Mouse (Mus musculus): ENCODE measurements around the gene Slc26a11. TPM values are rescaled to one million over a fixed set of nuclear protein-coding genes. Genes with fewer than 3 reads are reported as not detected.
"Not testable (repeated sequence)": the region's sequence is repeated elsewhere in the genome, so short reads cannot be mapped to it uniquely, and the experiment has no call there.

Slc26a11 gene
- polyA plus RNA-seq, 1 experiment: 9.2 TPM

- TF ChIP-seq CTCF (IDR thresholded peaks at IDR 0.05; ENCODE audit: low read depth, low read length) (no peak), EP300 (IDR thresholded peaks at IDR 0.05; ENCODE audit: insufficient read depth, low read depth, low read length) (no peak), POLR2A (IDR thresholded peaks at IDR 0.05; ENCODE audit: insufficient read depth, low read length) (no peak)
- Histone ChIP-seq H3K4me1 (ENCODE audit: control insufficient read depth, insufficient read depth, low read length) (no peaks in the 10 kb centered on the region), H3K4me3 (ENCODE audit: low read depth, low read length) (no peak overlapping the region), H3K27me3 (ENCODE audit: control insufficient read depth, insufficient read depth, low read length, poor library complexity, severe bottlenecking) (no peaks in the 10 kb centered on the region; the same call in 1 of the 2 replicates), H3K36me3 (ENCODE audit: control insufficient read depth, insufficient read depth, low read length, poor library complexity, severe bottlenecking) (no peaks in the 10 kb centered on the region), H3K9me3 (replicated peaks; ENCODE audit: control insufficient read depth, insufficient read depth, low read length, poor library complexity, severe bottlenecking) (no peaks in the 10 kb centered on the region), H3K27ac (ENCODE audit: insufficient read depth, low read length) (no peak overlapping the region), H3K9ac (ENCODE audit: low read depth, poor library complexity, severe bottlenecking) (no peak overlapping the region)
These were observed 30.9 kb downstream of the Slc26a11 start for GRCm38 (mm10) chr11:119386306-119386705.

- not testable (repeated sequence) for H3K9ac ChIP-seq (ENCODE audit: low read depth, poor library complexity, severe bottlenecking)
These were observed 31.9 kb downstream of the Slc26a11 start for GRCm38 (mm10) chr11:119387273-119387672.

GRCm38 (mm10) chr11:119389851-119390270 lies 34.5 kb downstream of the Slc26a11 start:
- no peak for TF ChIP-seq POLR2A (IDR thresholded peaks at IDR 0.05; ENCODE audit: insufficient read depth, low read length)
- TF ChIP-seq CTCF (IDR thresholded peaks at IDR 0.05; ENCODE audit: low read depth, low read length): peak; percentile 17
- TF ChIP-seq EP300 (IDR thresholded peaks at IDR 0.05; ENCODE audit: insufficient read depth, low read depth, low read length): 0 out of 2 replicates have a peak, but pooled peaks have one; percentile 7
- Histone ChIP-seq H3K27ac (ENCODE audit: insufficient read depth, low read length) (no peak overlapping the region), H3K27me3 (ENCODE audit: control insufficient read depth, insufficient read depth, low read length, poor library complexity, severe bottlenecking) (no peaks in the 10 kb centered on the region; the same call in 1 of the 2 replicates)

More at GRCm38 (mm10) chr11:119387273-119387672, 31.9 kb downstream of the Slc26a11 start:
- H3K27ac ChIP-seq (ENCODE audit: insufficient read depth, low read length); H3K27me3 ChIP-seq (ENCODE audit: control insufficient read depth, insufficient read depth, low read length, poor library complexity, severe bottlenecking); H3K36me3 ChIP-seq (ENCODE audit: control insufficient read depth, insufficient read depth, low read length, poor library complexity, severe bottlenecking); H3K9me3 ChIP-seq (replicated peaks; ENCODE audit: control insufficient read depth, insufficient read depth, low read length, poor library complexity, severe bottlenecking); H3K4me1 ChIP-seq (ENCODE audit: control insufficient read depth, insufficient read depth, low read length); H3K4me3 ChIP-seq (ENCODE audit: low read depth, low read length): not testable (repeated sequence)

GRCm38 (mm10) chr11:119390271-119391231 lies 35.2 kb downstream of the Slc26a11 start:
- Histone ChIP-seq H3K4me3 (ENCODE audit: low read depth, low read length) (peak overlapping the region; percentile 61), H3K27me3 (ENCODE audit: control insufficient read depth, insufficient read depth, low read length, poor library complexity, severe bottlenecking) (no peaks in the 10 kb centered on the region; the same call in 1 of the 2 replicates)
- no peak for TF ChIP-seq POLR2A (IDR thresholded peaks at IDR 0.05; ENCODE audit: insufficient read depth, low read length)
- TF ChIP-seq CTCF (IDR thresholded peaks at IDR 0.05; ENCODE audit: low read depth, low read length): no peak
- no peak for TF ChIP-seq EP300 (IDR thresholded peaks at IDR 0.05; ENCODE audit: insufficient read depth, low read depth, low read length)

More at GRCm38 (mm10) chr11:119389851-119390270, 34.5 kb downstream of the Slc26a11 start:
- Histone ChIP-seq H3K4me3 (ENCODE audit: low read depth, low read length) (peak overlapping the region; percentile 61), H3K36me3 (ENCODE audit: control insufficient read depth, insufficient read depth, low read length, poor library complexity, severe bottlenecking) (no peaks in the 10 kb centered on the region), H3K9me3 (replicated peaks; ENCODE audit: control insufficient read depth, insufficient read depth, low read length, poor library complexity, severe bottlenecking) (no peaks in the 10 kb centered on the region), H3K4me1 (ENCODE audit: control insufficient read depth, insufficient read depth, low read length) (peaks cover 4% of the 10 kb centered on the region), H3K9ac (ENCODE audit: low read depth, poor library complexity, severe bottlenecking) (peak overlapping the region; percentile 49)

GRCm38 (mm10) chr11:119391386-119392000 lies 36.1 kb downstream of the Slc26a11 start:
- Histone ChIP-seq H3K36me3 (ENCODE audit: control insufficient read depth, insufficient read depth, low read length, poor library complexity, severe bottlenecking) (no peaks in the 10 kb centered on the region), H3K4me1 (ENCODE audit: control insufficient read depth, insufficient read depth, low read length) (peaks cover 10% of the 10 kb centered on the region), H3K9ac (ENCODE audit: low read depth, poor library complexity, severe bottlenecking) (no peak overlapping the region), H3K27ac (ENCODE audit: insufficient read depth, low read length) (no peak overlapping the region), H3K9me3 (replicated peaks; ENCODE audit: control insufficient read depth, insufficient read depth, low read length, poor library complexity, severe bottlenecking) (no peaks in the 10 kb centered on the region), H3K27me3 (ENCODE audit: control insufficient read depth, insufficient read depth, low read length, poor library complexity, severe bottlenecking) (no peaks in the 10 kb centered on the region; the same call in 1 of the 2 replicates), H3K4me3 (ENCODE audit: low read depth, low read length) (peak overlapping the region; percentile 59)
- TF ChIP-seq EP300 (IDR thresholded peaks at IDR 0.05; ENCODE audit: insufficient read depth, low read depth, low read length): no peak
- no peak for TF ChIP-seq CTCF (IDR thresholded peaks at IDR 0.05; ENCODE audit: low read depth, low read length)
- no peak for TF ChIP-seq POLR2A (IDR thresholded peaks at IDR 0.05; ENCODE audit: insufficient read depth, low read length)

More at GRCm38 (mm10) chr11:119390271-119391231, 35.2 kb downstream of the Slc26a11 start:
- Histone ChIP-seq H3K36me3 (ENCODE audit: control insufficient read depth, insufficient read depth, low read length, poor library complexity, severe bottlenecking) (no peaks in the 10 kb centered on the region), H3K4me1 (ENCODE audit: control insufficient read depth, insufficient read depth, low read length) (peaks cover 6% of the 10 kb centered on the region), H3K27ac (ENCODE audit: insufficient read depth, low read length) (no peak overlapping the region), H3K9ac (ENCODE audit: low read depth, poor library complexity, severe bottlenecking) (peak overlapping the region; percentile 49), H3K9me3 (replicated peaks; ENCODE audit: control insufficient read depth, insufficient read depth, low read length, poor library complexity, severe bottlenecking) (no peaks in the 10 kb centered on the region)

Measured in ES-Bruce4 (cell line).